Mouse (Mus musculus): ENCODE data around the gene Ccdc80.

DNA sequence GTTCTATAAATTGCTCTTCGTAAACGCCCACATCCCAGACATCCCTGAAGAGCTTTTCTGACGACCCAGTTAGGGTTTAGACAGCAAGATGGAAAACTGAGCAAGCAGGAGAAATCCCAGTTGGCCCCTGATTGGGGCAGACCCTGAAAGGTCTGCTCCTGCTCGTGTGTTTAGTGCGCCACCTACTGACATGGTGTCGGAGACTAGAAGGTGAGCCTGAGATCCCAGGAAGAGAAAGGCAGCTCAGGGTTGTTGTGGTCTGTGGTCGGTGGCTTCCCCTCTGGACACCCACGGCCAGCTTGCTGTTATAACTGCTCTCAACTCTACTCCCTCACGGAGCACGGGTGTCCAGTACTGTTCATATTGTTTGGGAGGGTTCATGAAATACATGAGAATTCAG, 3.2 kb upstream of the Ccdc80 start:
- TF ChIP-seq GATA1 (IDR thresholded peaks at IDR 0.05; ENCODE audit: borderline replicate concordance, low read length) (no peak), FLI1 (IDR thresholded peaks at IDR 0.05; ENCODE audit: low read length) (no peak)
